Mouse (Mus musculus) heart, postnatal 0 days (tissue): ENCODE data around the gene Syt17. TPM values are rescaled to one million over a fixed set of nuclear protein-coding genes. Genes with fewer than 3 reads are reported as not detected.
A peak's percentile ranks its signal among the peaks of the same experiment; 100 is the strongest.
"Not testable (repeated sequence)": the region's sequence is repeated elsewhere in the genome, so short reads cannot be mapped to it uniquely, and the experiment has no call there.

Experiments
- ATAC-seq: fragments of 200-750 bp; cut with Nextera tagmentation; 2 replicates; pipeline ENCODE4 v1.8.0; 2017; ENCODE audit warnings: low read depth, moderate number of reproducible peaks, moderate library complexity; ENCODE audit not compliant: insufficient read depth
- DNase-seq: peaks from one replicate; pipeline ENCODE4 v3.0.0-alpha.2; 2016; ENCODE audit warnings: low spot score
- H3K27ac ChIP-seq: fragments of 300-500 bp; sonication (generic); 2 replicates; pipeline ENCODE4 v1.5.1; 2014; ENCODE audit warnings: low read depth, mild to moderate bottlenecking
- H3K27me3 ChIP-seq: fragments of 300-500 bp; sonication (generic); 2 replicates; pipeline ENCODE4 v1.6.1; 2014; ENCODE audit warnings: low read length, mixed read lengths; ENCODE audit not compliant: control insufficient read depth, insufficient read depth
- H3K36me3 ChIP-seq: fragments of 300-500 bp; sonication (generic); replicated peaks from 2 replicates; pipeline ENCODE4 v1.6.1; 2014; ENCODE audit warnings: low read length, mixed read lengths; ENCODE audit not compliant: control insufficient read depth, insufficient read depth
- H3K4me1 ChIP-seq: fragments of 300-500 bp; sonication (generic); 2 replicates; pipeline ENCODE4 v1.6.1; 2014; ENCODE audit warnings: antibody characterized with exemption; ENCODE audit not compliant: control insufficient read depth, insufficient read depth
- H3K4me2 ChIP-seq: fragments of 300-500 bp; sonication (generic); 2 replicates; pipeline ENCODE4 v1.6.1; 2014; ENCODE audit warnings: low read depth, mild to moderate bottlenecking, low read length, moderate library complexity
- H3K4me3 ChIP-seq: fragments of 300-500 bp; sonication (generic); 2 replicates; pipeline ENCODE4 v1.5.1; 2014; ENCODE audit warnings: low read depth, low read length
- H3K9ac ChIP-seq: fragments of 300-500 bp; sonication (generic); replicated peaks from 2 replicates; pipeline ENCODE4 v1.6.1; 2014; ENCODE audit warnings: low read depth, low read length, mixed read lengths
- H3K9me3 ChIP-seq: fragments of 300-500 bp; sonication (generic); replicated peaks from 2 replicates; pipeline ENCODE4 v1.6.1; 2016; ENCODE audit warnings: low read length; ENCODE audit not compliant: control insufficient read depth
- CTCF ChIP-seq: IDR thresholded peaks from 2 replicates; pipeline ENCODE4 v1.5.1; 2016; ENCODE audit warnings: antibody characterized with exemption, control low read depth, low read depth
- EP300 ChIP-seq: IDR thresholded peaks from 2 replicates; pipeline ENCODE4 v1.6.1; 2016; ENCODE audit warnings: antibody characterized with exemption, low read depth
- WGBS: fragments of 180-500 bp; shearing (Covaris S2); extraction: QIAGEN DNeasy Blood & Tissue Kit; methylation state at CpG from one replicate; pipeline ENCODE4 v1.1.7; 2014; 5-methylcytosine and 5-hydroxymethylcytosine counted together
- polyA plus RNA-seq: library from polyadenylated mRNA; unstranded; fragments of >200 nt; fragmentation: Nextera tagmentation; extraction: Ambion mirVana; gene quantifications from 2 replicates; pipeline ENCODE4 v1.2.1, GENCODE M21; 2015
- total RNA-seq: library from RNA; depleted of rRNA; stranded (reverse); fragments of >200 nt; gene quantifications from 2 replicates; pipeline ENCODE4 v1.2.3, GENCODE M21; 2014; ENCODE audit warnings: low replicate concordance

Syt17 gene
- total and polyA plus RNA-seq, 2 experiments from 2014 or later = 0.46 to 1.2 TPM

GRCm38 (mm10) chr7:118362258-118362657 lies 85.8 kb downstream of the Syt17 start:
- Histone ChIP-seq H3K9ac (no peak overlapping the region), H3K36me3 (no peaks in the 10 kb centered on the region), H3K27ac (no peak overlapping the region), H3K4me3 (no peak overlapping the region), H3K4me1 (no peaks in the 10 kb centered on the region), H3K27me3 (0 out of 2 replicates have a peak, but pooled peaks cover 3% of the 10 kb centered on the region), H3K9me3 (no peaks in the 10 kb centered on the region), H3K4me2 (no peak overlapping the region)
- TF ChIP-seq EP300 = no peak
- no peak for TF ChIP-seq CTCF
- ATAC-seq (no peak), DNase-seq (no peak)
- 44% methylated on average over 3 of the region's 3 CpGs for WGBS

GRCm38 (mm10) chr7:118358977-118359376 lies 89.0 kb downstream of the Syt17 start:
- Histone ChIP-seq H3K27ac (no peak overlapping the region), H3K9me3 (no peaks in the 10 kb centered on the region), H3K4me3 (no peak overlapping the region), H3K27me3 (no peaks in the 10 kb centered on the region), H3K4me1 (no peaks in the 10 kb centered on the region), H3K4me2 (no peak overlapping the region), H3K36me3 (no peaks in the 10 kb centered on the region), H3K9ac (no peak overlapping the region)
- TF ChIP-seq CTCF (no peak), EP300 (no peak)
- WGBS = 46% methylated on average over 3 of the region's 3 CpGs
- no peak for ATAC-seq
- peak; percentile 18 for DNase-seq

DNA sequence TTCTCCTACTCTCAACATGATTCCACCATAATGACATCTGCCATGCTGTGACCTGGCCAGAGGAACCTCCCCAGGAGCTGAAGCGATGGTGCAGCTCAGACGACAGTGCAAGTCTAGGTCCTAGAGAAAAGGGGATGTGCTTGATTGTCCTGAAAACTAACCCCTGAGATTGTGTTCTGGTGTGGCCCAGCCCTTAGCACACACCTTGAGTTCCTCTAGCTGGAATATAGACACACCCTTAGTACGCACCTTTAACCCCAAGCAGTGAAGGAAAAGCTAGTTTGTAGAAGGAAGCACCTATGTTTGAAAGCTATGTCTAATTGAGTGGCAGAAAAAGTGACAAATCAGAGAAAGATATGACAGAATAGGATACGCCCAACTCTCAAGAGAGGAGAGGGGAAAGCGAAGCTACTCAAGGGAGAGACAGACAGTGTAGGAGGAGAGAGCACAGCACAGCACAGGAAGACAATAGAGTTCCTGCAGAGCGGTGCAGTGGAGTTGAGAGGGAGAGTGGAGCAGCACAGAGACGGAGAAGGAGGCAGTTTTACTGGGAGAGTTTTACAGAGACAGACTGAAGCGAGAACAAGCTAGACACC lies 91.5 kb downstream of the Syt17 start:
- H3K27me3 ChIP-seq, DNase-seq, H3K4me3 ChIP-seq, H3K4me2 ChIP-seq, H3K4me1 ChIP-seq, H3K9me3 ChIP-seq, H3K27ac ChIP-seq, ATAC-seq, H3K36me3 ChIP-seq, H3K9ac ChIP-seq: not testable (repeated sequence)
- WGBS = 75% methylated on average over 8 of the region's 8 CpGs

DNA sequence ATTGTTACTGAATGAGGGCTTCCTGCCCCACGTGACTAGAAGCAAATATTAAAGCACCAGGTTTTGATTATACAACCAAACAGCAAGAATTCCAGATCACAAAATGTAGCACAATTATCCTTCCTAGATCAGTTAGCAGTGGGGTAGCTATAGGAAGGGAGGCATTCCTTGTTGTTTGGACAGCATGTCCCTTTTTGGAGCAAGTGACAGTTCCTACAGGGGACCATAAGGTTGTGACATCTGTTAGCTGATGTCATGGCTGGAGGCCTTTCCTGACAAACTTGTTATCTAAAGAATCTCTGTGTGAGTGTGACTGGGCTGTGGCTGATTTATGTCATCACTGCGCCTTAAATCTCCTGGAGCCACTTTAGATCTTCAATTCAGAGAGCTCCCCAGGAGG lies 97.2 kb downstream of the Syt17 start:
- WGBS = 69% methylated on average over 2 of the region's 2 CpGs
- Histone ChIP-seq H3K36me3 (no peaks in the 10 kb centered on the region), H3K9me3 (no peaks in the 10 kb centered on the region), H3K4me2 (no peak overlapping the region), H3K27me3 (no peaks in the 10 kb centered on the region), H3K4me1 (no peaks in the 10 kb centered on the region), H3K27ac (no peak overlapping the region), H3K4me3 (no peak overlapping the region), H3K9ac (no peak overlapping the region)
- no peak for ATAC-seq
- TF ChIP-seq EP300 (no peak), CTCF (no peak)
- no peak for DNase-seq

- H3K27ac ChIP-seq = no peak overlapping the region
- no peaks in the 10 kb centered on the region for H3K27me3 ChIP-seq
- H3K4me1 ChIP-seq = no peaks in the 10 kb centered on the region
- no peaks in the 10 kb centered on the region for H3K9me3 ChIP-seq
- 50% methylated on average over 2 of the region's 2 CpGs for WGBS
- H3K4me3 ChIP-seq = no peak overlapping the region
- no peak overlapping the region for H3K4me2 ChIP-seq
- no peak overlapping the region for H3K9ac ChIP-seq
- DNase-seq = no peak
- ATAC-seq = no peak
- TF ChIP-seq CTCF (no peak), EP300 (no peak)
- H3K36me3 ChIP-seq = no peaks in the 10 kb centered on the region
Observed at GRCm38 (mm10) chr7:118346943-118347342, 101.1 kb downstream of the Syt17 start.

DNA sequence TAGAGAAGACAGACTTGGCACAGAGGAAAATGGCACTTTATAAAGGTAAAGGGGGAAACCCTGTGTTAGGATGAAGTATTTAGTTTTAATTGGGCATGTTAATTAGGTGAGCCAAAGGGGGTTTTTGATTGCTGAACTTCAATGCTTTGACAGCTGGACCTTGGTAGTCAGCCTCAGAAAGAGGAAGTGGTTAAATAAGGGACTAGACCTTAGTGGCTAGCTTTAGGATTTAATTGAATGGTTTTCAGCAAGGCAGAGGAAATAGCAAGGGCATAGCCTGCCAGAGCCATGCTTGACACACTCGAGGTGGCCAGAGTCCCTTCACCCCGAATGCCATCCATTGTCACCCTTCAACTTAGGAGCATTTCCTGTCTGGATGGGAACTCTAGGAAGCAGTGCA lies 101.6 kb downstream of the Syt17 start:
- Histone ChIP-seq H3K4me2 (no peak overlapping the region), H3K27ac (no peak overlapping the region), H3K9me3 (no peaks in the 10 kb centered on the region), H3K9ac (no peak overlapping the region), H3K4me1 (no peaks in the 10 kb centered on the region), H3K27me3 (no peaks in the 10 kb centered on the region), H3K4me3 (no peak overlapping the region), H3K36me3 (no peaks in the 10 kb centered on the region)
- no peak for TF ChIP-seq CTCF
- no peak for TF ChIP-seq EP300
- ATAC-seq (no peak), DNase-seq (no peak)
- 37% methylated on average over 2 of the region's 2 CpGs for WGBS
